Mouse (Mus musculus) urinary bladder, postnatal 10 days (tissue): ENCODE results near the gene Adgrf1.
"Not testable (repeated sequence)": the region's sequence is repeated elsewhere in the genome, so short reads cannot be mapped to it uniquely, and the experiment has no call there.

Experiments used
- DNase-seq: peaks from one replicate; pipeline ENCODE4 v3.0.0; 2022; ENCODE audit warnings: low spot score

Adgrf1 gene

DNA sequence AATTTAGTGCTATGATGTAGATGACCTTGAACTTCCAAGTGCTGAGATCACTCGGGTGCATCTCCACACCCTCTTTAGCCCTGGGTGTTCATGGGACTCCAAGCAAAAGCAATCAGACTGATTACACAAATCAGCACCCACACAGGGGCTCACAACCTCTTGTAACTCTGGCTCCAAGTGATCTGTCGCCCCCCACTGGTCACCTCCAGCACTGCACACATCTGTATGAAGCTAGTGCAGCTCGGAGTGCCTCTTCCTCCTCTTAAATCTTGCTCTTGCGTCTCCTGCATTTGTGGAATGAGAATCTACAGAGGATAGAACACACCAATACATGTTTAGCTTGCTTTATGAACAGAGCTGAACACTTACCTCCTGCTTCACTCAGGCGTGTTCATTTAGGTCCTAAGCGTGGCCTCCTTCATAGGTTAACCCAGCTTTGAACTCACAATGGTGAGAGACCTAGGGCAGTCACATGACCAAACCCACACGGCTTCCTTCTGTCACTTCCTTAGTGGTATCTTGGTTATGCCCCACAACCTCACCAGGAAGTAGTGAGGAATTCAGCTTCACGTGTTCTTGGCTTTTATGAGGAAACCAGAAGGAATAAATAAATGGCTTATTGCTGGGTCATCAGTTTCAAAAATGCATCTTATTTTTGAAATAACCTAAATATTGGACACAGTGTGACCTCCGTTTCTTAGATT is 2.9 kb upstream of the Adgrf1 start:
- no peak for DNase-seq

DNA sequence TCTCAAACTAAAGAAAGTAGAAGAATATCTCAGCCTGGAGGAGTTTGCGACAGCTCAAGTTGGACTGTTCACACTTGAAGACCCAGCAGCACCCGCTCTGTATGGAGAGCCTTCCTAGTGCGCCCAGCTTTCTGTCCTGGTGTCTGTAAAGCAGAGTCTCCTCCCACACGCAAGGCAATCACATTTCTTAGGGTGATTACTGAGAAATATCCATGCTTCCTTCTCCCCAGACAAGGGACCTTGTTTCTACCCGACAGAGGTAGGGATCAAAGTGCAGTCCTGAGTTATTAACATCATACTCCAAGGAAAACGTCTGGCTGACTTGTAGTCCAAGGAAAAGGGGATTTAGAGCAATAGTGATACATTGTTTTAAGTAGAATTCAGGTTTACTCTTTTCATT is 6.1 kb downstream of the Adgrf1 start:
- no peak for DNase-seq

DNA sequence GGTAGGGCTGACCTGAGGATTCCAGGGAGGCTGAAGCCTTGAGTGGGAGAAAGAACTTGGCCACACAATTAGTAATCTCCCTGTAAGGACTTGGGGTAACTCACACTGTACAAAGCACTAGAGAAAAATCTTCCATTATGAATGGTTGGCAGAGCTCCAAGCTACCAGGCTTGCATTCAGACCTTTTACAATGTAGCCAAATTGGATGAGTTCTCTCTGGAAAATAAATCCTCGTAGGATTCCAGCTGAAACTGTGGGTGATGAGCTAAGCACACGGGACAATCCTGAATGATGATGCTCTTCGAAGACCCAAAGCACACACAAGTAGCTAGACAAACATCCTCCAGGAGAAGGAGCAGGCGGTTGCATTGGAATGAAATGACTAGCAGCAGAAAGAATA is 7.1 kb downstream of the Adgrf1 start:
- no peak for DNase-seq

DNA sequence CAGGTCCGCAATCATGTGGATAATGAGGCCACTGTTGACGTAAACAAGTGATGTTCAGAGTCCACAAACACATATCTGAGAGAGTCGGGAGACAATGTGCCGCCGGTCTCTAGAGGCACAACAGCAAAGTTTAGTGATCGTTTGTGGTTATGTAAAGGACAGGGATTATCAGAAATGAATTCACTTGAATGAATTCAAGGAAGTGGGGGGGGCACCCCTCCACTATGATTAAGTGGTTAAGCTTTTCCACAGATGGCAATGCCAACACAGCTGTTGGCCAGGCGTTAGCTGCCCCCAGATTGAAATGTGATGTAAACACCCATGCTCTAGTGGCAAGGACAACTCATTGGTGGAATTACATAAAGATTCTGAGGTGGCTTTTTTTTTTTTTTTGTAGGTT is 9.5 kb downstream of the Adgrf1 start:
- no peak for DNase-seq

DNA sequence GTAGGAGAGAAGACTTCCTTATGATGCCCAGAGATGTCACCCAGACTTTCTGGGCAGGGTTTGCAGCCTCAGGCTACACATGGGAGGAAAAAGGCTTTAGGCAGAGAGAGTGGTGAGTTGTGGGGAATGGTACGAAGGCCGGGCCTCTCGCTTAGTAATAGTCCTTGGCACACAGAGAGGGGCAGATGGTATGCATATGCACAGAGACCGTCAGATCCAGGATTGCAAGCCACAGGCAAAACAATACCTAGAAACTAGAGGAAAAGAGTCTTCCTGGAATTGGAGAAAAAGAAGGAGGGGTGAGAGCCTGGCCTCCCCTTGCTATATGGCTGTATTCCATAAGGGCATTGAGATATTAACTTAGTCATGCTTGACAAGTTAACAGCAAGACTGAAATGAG is 12.2 kb downstream of the Adgrf1 start:
- no peak for DNase-seq

DNA sequence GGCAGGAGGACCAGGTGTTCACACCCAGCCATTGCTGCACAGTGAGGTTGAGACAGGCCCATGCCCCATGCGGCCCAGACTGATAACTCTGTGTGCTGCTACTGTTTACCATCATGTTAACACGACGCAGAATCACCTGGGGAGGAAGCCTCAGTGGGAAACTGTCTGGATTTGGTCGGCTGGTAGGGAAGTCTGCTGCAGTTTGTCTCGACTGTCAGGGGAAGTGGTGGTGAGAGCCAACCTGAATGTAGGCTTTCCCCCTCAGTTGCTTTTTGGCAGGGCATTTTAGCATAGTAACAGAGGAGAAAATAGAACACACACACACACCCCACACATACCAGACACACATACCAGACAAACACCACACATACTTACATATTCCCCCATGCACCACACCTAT is 12.7 kb downstream of the Adgrf1 start:
- no peak for DNase-seq

DNA sequence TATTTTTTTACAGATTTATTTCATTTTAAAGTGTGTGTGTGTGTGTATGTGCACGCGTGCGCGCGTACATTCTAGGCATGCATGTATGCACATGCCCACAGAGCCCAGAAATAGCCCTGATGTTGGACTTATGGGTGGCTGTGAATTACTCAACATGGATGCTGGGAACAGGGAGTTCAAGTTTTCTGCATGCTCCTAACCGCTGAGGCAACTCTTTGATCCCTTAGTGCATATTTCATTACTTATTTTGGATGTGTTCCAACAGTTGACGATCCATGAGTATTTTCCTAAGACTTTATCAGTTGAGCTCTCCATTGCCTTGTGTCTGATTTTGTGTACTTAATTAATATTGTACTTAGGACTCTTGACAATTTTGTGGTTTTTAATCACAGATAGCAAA is 29.4 kb downstream of the Adgrf1 start:
- DNase-seq = no peak

DNA sequence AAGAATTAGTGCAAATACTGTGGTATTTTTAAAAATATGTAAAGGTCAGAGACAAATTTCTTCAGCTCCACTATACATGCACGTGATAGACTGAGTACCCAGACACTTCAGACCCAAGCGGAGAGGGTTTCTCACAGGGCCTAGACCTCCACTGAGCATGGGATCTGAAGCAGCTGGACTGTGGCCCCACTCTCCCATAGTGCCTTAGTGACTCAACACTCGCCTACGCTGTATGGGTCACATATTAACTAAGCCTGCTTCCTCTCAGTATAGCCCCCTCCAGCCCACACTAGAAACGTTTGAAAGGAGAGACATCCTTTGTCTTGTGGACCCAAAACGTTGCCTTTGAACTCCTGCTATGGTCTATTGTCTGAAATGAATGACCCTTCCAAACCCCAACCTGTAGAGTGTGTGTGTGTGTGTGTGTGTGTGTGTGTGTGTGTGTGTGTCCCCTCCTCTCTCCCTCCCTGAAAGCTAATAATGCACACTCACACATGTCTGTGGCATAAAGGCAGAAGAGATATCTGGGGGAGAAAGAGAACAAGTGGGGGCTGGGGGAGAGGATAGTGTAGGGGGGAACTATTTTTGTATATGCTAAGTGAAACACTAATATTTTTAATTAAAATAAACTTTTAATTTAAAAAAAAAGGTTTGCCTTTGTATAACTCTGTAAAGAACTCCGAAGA is 56.0 kb downstream of the Adgrf1 start:
- DNase-seq = no peak

DNA sequence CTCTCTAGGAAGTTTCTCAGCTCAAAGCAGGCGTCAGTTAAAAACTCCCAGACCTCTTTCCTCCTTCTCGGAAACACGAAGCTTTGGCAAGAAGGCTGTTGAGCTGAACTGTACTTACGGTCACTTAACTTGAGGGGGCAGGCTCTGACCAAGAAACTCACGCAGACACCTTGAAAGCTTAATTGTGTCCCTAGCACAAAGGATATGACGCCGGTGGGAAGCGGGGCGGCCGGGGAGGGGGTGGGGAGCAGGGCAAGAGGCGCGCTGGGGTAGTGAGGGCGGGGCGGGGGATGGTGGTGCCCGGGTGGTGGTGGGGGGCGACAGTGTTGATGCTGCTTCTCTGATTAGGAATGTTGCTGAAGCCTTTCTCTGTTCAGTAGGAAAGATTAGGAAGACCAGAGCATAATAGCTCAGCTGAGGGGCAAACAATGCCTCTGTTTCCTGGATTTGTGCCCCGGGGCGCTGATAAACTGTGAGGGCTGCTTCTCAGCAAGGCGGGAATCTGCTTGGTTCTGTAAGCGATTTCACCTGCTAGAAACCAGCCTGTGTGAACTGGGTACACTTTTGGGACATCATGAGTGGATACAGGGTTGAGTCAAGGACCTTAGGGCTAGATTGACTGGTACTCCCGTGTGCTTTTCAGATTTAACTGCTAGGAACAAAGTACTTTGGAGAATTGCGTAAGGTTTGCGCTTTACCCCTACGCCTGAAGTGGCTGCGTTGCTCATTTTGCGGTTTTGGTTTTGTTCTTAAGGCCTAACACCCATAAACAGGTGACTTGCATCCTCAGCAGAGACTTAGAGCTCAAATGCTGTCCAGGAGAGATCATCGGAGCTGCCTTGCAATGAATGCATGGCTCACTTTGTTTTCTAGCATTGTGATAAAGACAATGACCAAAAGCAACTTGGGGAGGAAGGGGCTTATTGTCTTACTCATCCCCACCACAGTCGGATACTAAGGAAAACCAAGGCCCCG is 56.9 kb downstream of the Adgrf1 start:
- no peak for DNase-seq

DNA sequence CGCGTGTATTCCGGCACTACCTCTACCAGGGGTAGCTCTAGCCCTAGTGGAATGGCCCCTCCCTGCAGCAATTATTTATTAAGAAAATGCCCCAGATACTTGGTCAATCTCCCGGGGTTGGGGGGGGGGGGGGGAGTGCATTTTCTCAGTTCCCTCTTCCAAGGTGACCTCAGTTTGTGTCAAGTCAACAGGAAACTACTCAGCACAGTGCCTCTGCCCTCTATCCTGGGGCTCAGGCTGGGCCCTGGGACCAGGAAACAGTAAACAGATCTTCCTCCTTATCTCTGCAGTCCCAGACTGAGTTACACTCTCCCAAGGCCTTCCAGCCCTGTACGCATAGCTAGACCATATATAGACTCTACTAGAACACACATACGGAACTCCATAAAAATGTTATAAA is 57.7 kb downstream of the Adgrf1 start:
- DNase-seq = no peak

DNA sequence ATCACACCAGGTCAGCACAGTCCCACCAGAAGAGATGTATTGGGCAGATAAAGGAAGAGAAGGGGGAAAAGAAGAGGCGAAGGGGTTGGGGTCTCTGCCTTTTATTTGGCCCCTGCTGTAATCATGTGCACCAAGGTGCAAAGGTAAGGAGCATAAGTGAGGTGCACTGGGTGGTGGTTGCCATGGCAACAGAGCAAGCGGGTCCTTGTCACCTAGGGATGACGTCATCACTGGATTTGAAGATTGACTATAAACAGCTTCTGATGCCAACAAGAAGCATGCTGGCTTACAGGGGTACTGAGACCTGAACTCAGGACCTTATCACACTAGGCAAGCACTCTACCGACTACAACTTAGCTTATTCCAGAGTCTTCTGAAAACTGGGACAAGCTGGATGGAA is 59.1 kb downstream of the Adgrf1 start:
- DNase-seq = no peak

DNA sequence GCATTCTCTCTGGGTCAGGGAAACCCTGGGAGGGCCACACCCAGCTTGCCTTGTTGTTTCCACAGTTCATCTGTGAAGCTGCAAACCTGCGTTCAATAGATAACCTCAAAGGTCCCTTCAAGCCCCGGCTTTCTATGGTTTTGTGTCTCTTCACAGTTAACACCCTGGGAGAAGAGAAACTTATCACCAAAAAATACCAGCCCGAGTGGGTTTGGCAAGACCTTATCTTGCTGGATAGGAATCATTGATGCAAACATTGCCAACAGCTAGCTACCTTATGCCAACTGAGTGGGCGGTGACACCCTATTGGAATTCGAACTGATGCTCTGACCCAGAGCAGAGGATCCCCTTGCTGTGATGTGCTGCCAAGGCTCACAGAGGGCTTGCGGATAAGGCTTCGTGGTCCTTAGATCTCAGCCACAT is 59.6 kb downstream of the Adgrf1 start:
- no peak for DNase-seq

DNA sequence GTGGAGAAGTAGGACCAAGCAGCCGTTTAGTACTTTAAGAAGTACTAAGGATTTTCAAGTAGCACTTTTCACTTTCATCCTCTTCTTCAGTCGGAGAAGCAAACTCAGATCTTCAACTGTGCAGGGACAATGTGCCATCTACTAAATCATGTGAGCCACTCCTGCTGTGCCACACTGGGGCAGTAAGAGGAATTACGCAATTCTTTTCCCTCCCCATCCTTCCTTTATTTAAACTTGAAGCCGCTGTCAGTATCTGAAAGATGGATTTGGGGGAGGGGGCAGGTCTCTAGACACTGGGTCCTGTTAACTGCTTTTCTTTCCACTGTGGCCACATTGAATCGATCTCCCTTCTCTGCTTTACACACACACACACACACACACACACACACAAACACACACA is 62.6 kb downstream of the Adgrf1 start:
- no peak for DNase-seq

DNA sequence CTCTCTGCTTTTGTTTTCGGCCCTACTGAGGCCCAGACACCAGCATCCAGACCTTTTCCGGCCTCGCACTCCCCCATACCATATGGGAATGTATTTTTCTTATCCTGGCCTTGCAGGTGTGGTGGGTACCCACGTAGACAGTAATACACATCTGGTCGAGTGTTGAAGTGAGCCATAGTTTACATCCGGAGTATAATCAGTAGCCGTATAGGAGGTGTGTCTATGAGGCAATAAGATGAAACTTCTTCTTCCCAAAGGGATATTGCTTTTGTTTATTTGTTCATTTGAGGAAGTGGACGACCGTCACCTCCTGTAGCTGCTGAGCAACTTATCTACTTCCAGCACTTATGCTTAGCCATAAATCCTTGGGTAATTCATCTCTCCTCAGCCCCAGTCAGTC is 63.9 kb downstream of the Adgrf1 start:
- DNase-seq = no peak

DNA sequence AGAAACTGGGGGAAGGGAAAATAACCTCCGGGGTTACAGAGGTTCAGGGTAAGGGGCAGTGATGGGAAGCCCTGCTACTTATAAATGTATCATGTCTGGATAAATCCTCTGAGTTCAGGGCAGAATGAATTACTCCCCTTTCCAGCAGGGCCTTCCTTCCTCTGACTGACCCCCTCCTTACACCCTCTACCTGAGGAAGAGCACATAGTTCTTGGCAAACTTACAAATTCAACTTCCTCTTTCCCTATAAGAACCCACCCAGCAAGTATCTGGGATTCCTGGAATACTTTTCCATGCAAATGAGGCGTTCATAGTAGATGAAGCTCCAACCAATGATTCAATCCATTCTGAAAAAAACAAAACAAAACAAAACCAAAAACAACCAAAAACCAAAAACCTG is 67.5 kb downstream of the Adgrf1 start:
- no peak for DNase-seq

DNA sequence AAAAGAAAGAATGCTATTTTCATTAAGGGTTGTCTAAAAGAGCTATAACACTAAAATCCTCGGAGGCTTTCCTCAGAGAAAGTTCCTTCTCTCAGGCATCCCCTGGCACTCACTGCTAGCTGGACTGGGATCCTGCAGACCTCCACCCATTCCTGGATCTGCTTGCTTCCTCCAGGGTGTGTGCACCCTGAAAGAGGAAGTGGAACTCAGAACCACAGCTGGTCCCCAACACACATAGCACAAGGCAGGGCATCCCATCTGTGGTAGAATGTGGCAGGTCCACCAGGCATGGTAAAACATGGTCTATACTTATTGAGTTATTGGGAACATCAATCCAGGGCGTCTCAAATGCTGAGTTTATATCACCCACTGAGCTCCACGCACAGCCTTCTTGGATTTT is 68.2 kb downstream of the Adgrf1 start:
- no peak for DNase-seq

DNA sequence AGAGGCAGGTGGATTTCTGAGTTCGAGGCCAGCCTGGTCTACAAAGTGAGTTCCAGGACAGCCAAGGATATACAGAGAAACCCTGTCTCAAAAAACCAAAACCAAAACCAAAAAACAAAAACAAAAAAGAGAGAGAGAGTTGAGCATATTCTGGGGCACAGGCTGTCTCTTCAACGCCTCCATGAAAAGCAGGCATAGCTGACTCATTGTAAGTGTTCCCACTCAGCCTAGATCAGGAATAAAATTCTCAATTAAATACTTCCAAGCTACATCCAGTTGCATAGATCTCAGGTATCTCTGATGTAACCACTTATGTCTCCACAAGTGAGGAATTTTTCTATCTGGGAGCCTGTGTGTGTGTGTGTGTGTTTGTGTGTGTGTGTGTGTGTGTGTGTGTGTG is 76.4 kb downstream of the Adgrf1 start:
- not testable (repeated sequence) for DNase-seq

DNA sequence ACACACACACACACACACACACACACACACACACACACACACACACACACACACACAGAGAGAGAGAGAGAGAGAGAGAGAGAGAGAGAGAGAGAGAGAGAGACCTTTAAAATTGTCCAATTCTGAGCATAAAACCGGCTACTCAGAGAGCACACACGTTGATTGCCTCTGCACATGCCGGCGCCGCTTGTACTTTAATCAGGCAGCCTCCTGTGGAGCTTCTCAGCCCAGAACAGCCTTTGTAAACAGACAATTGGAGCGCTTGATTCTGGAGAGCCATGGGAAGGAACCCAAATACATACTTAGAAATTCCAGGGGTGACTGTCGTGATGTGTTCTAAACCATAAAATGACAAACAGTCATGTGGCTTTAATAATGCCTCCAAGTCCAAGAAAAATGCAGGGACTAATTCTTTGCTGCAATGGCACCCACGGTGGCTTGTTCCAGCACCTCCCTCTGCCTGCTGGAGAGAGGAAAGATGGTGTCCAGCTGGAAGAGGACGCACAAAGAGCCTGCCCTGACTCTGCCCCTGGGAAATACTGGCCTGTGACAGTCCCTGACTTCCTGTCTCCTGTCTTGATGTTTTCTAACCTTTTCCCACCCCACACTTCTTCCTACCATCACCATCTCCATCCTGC is 87.9 kb downstream of the Adgrf1 start:
- no peak for DNase-seq

DNA sequence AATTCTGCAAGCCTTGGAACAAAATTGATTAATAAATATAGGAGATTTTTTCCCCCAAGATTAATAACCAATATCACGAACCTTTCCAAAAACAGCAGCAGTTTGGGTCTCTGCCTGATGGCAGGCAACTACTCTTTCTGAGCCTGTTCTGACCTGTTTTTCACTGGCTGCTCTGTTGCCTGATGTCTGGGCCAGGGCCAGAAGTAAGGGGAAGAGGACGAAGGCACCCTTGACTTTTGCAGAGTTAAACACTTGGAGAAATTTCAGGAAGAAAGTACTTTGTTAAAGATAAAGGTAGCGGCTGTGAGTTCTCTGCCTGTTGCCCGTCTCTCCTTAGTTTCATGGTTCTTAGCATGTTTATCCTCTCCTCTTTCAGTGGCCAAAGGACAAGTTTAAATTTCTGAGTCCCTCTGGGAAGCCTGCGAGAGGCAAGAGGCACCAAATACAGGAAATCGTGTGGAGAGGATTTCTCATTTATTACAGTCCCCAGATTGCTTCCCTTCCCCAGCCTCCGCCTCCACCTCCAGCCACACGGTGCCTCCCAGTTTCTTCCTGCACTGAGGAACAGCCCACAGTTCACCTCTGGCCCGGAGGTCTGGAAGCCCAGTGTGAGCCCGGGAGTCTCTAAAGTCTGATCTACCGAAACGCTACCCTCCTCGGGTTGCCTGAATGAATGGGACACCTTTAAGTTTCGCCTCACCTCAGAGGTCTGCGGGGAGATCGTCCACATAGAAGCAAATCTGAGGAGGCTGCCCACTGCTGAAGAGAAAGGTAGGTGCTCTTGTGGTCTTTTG is 89.9 kb downstream of the Adgrf1 start, which contains the start of gene Adgrf5:
Gene Adgrf5 (plus strand): TSS at position 626 of the 794 bp plus-strand sequence.
- no peak for DNase-seq

DNA sequence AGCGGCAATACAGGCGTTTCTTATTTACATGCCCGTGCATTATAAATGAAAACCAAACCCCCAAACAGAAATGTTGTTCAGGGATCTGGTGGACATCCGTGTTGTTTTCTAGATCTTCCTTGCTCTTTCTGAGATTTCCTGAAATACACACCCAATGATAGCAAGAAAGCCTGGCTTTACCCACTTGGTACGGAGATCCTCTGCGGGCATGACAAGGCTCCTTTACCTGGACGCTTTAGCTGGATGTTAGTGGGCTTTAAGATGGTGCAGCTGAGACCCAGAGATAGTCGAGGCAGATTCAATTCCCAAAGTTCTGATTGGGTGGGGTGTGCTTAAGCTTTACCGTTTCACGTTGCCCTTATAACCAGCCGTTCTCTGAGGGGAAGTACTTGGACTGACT is 90.9 kb downstream of the Adgrf1 start:
- no peak for DNase-seq

DNA sequence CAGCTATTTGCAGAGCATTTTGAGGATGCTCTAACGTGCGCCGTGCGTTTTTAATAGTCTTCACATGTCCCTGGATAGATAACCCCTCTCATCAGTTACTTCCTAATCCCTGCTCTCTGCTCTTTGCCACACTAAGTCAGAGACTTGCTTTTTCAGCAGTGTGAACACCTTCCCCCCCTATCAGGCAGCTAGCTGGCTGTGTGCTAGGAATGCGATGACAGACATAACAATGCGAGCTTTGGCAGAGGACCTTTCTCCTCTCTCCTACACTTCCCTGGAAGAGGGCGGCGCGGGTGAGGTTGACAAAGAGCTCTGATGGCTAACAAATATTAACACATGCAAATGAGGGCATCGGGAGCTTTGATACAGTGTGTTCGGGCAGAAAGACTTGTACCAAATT is 92.2 kb downstream of the Adgrf1 start:
- no peak for DNase-seq
